Mouse (Mus musculus) neutrophil, adult 5-6 weeks (primary cell): ENCODE results near the gene Ubxn10. TPM values are rescaled to one million over a fixed set of nuclear protein-coding genes. Genes with fewer than 3 reads are reported as not detected.

Experiments used
- ATAC-seq: fragments of 151-379, 151-347 bp; 2 replicates; pipeline ENCODE4 v1.8.0; 2017; ENCODE audit warnings: mild to moderate bottlenecking, moderate TSS enrichment; ENCODE audit not compliant: insufficient number of reproducible peaks, poor library complexity, low FRiP score, severe bottlenecking; ENCODE audit errors: extremely low read depth
- total RNA-seq: library from RNA; stranded (forward); fragments of 200-1000 nt; gene quantifications from 2 replicates; pipeline ENCODE4 v1.2.3, GENCODE M21; 2017

Ubxn10 gene
- total RNA-seq, result not detected in 2 replicates

GRCm38 (mm10) chr4:138737031-138737430 is at the start of gene Ubxn10:
Gene Ubxn10, minus strand, starts transcription at chr4:138737167.
- no peak; the same call in 1 of the 2 replicates for ATAC-seq

- no peak for ATAC-seq
Measured at GRCm38 (mm10) chr4:138786141-138786540, 49.2 kb upstream of the Ubxn10 start.

- no peak for ATAC-seq
Measured at GRCm38 (mm10) chr4:138785721-138786120, 48.8 kb upstream of the Ubxn10 start.

GRCm38 (mm10) chr4:138782098-138782497 is 45.1 kb upstream of the Ubxn10 start:
- no peak for ATAC-seq

- no peak for ATAC-seq
Measured at GRCm38 (mm10) chr4:138780300-138780699, 43.3 kb upstream of the Ubxn10 start.

- ATAC-seq, result no peak
Measured at GRCm38 (mm10) chr4:138777417-138778407, 40.7 kb upstream of the Ubxn10 start.

GRCm38 (mm10) chr4:138775435-138775834 is 38.5 kb upstream of the Ubxn10 start, which contains the start of gene Pla2g2d:
Gene Pla2g2d, plus strand, starts transcription at chr4:138775735.
- no peak for ATAC-seq

- ATAC-seq, result no peak
Measured at GRCm38 (mm10) chr4:138772386-138772785, 35.4 kb upstream of the Ubxn10 start.

GRCm38 (mm10) chr4:138771970-138772369 is 35.0 kb upstream of the Ubxn10 start:
- no peak for ATAC-seq

GRCm38 (mm10) chr4:138762266-138762665 is 25.3 kb upstream of the Ubxn10 start:
- ATAC-seq, result no peak

GRCm38 (mm10) chr4:138757416-138757815 is 20.4 kb upstream of the Ubxn10 start, which contains the start of gene Pla2g2f:
Gene Pla2g2f, minus strand, starts transcription at chr4:138757626.
- ATAC-seq, result 0 out of 2 replicates have a peak, but pooled peaks have one; percentile 8

GRCm38 (mm10) chr4:138755983-138756382 is 19.0 kb upstream of the Ubxn10 start:
- ATAC-seq, result no peak

GRCm38 (mm10) chr4:138755439-138755838 is 18.5 kb upstream of the Ubxn10 start:
- no peak for ATAC-seq

- ATAC-seq, result no peak
Measured at GRCm38 (mm10) chr4:138754432-138754831, 17.5 kb upstream of the Ubxn10 start.

GRCm38 (mm10) chr4:138753608-138754007 is 16.6 kb upstream of the Ubxn10 start:
- no peak for ATAC-seq

GRCm38 (mm10) chr4:138752603-138753002 is 15.6 kb upstream of the Ubxn10 start:
- no peak for ATAC-seq

- ATAC-seq, result no peak
Measured at GRCm38 (mm10) chr4:138748369-138749072, 11.6 kb upstream of the Ubxn10 start.

GRCm38 (mm10) chr4:138747851-138748250 is 10.9 kb upstream of the Ubxn10 start:
- ATAC-seq, result no peak

- no peak for ATAC-seq
Measured at GRCm38 (mm10) chr4:138746866-138747265, 9.9 kb upstream of the Ubxn10 start.

GRCm38 (mm10) chr4:138745884-138746283 is 8.9 kb upstream of the Ubxn10 start:
- no peak for ATAC-seq
